Mouse (Mus musculus): ENCODE measurements around the gene Lrrc74a. TPM values are rescaled to one million over a fixed set of nuclear protein-coding genes. Genes with fewer than 3 reads are reported as not detected.

Lrrc74a gene
- total and polyA plus RNA-seq, 3 experiments, result 0.05 TPM; not detected in 2

DNA sequence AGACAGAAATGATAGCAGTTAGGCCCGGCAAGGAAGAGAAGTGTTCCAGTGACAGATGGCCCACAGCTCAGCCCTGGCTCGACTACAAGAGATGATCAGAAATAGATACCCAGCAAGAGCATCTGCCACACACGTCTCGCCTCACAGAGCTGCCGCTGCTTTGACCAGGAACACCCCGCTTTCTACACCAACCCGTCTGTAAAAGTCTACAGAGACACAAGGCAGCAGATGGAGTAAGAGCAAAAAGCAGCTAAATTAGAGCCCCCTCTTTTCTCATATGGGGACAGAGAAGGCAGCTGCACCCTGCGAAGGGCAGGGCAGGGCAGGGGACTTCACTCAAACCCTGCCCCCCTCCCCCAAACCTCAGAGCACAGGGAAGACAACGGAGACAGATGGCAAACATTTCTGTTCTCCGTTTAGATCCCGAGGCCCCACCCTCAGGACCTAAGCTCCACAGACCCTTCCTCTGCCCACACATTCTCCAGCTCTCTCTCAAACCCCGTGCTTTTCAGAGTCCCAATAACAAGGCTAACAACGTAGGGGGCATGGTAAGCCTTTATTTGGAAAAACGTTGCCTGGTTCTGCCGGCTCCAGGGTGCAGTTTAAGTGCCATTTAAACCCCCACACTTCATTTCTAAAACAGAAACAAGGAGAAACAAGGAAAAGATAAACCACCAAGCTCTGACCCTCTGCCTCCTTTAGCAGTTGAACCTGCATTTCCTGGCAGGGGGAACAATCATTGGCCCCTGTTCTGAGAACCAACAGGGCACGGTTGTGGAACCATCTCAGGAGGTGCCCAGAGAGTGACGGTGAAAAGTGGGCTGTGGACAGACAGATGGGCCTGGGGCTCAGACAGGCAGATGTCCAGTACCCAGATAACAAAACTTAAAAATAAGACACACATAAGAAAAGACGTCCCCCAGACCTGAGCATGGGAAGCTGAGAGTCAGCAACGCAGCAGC, 33.9 kb upstream of the Lrrc74a start:
- no peaks in the 10 kb centered on the region for H3K9me3 ChIP-seq (replicated peaks)
- DNase-seq (ENCODE audit: low spot score) (no peak), ATAC-seq (ENCODE audit: extremely low read depth, insufficient number of reproducible peaks, low FRiP score, poor library complexity, severe bottlenecking) (no peak)
- peaks cover 7% of the 10 kb centered on the region; the same call in 1 of the 2 replicates for H3K27me3 ChIP-seq (ENCODE audit: insufficient read depth, low read length)
- TF ChIP-seq POLR2AphosphoS5 (IDR thresholded peaks at IDR 0.05; ENCODE audit: insufficient replicate concordance, low read depth, low read length), result no peak
- TF ChIP-seq GATA1 (IDR thresholded peaks at IDR 0.05; ENCODE audit: borderline replicate concordance, low read length), result no peak
- TF ChIP-seq CTCF (IDR thresholded peaks at IDR 0.05; ENCODE audit: low read depth, low read length), result no peak
- TF ChIP-seq GATA2 (IDR thresholded peaks at IDR 0.05; ENCODE audit: borderline replicate concordance, low read depth, low read length), result no peak
- TF ChIP-seq TAL1 (conservative IDR thresholded peaks at IDR 0.05; ENCODE audit: low read depth, low read length), result no peak
- no peaks in the 10 kb centered on the region for H3K4me1 ChIP-seq (ENCODE audit: insufficient read depth, low read depth, low read length)
- peaks cover 5% of the 10 kb centered on the region for H3K36me3 ChIP-seq (replicated peaks)
- no peak overlapping the region for H3K4me3 ChIP-seq (ENCODE audit: low read depth, low read length)

DNA sequence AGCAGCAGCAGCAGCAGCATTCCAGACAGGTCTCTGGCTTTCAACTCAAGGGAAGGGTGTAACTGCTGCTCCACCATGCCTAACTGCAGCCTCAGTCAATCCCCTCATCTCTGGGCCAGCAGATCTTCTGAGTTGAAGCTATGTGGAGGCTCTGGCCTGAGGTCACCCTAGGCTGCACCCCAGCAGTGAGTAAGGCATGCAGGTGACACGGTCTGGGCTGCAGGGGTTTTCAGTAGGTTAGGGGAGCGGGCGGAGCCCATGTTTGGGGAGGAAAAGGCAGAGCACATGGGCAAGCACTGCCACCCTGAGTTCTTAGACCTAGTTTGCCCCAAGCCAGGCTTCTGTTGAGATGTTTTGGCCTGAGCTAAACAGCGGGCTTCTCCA, 33.2 kb upstream of the Lrrc74a start:
- Histone ChIP-seq H3K9me3 (replicated peaks) (no peaks in the 10 kb centered on the region), H3K4me3 (ENCODE audit: low read depth, low read length) (no peak overlapping the region), H3K4me1 (ENCODE audit: insufficient read depth, low read depth, low read length) (no peaks in the 10 kb centered on the region), H3K36me3 (replicated peaks) (peaks cover 5% of the 10 kb centered on the region), H3K27me3 (ENCODE audit: insufficient read depth, low read length) (peaks cover 4% of the 10 kb centered on the region; the same call in 1 of the 2 replicates)
- TF ChIP-seq GATA1 (IDR thresholded peaks at IDR 0.05; ENCODE audit: borderline replicate concordance, low read length), result no peak
- no peak for TF ChIP-seq POLR2AphosphoS5 (IDR thresholded peaks at IDR 0.05; ENCODE audit: insufficient replicate concordance, low read depth, low read length)
- no peak for TF ChIP-seq CTCF (IDR thresholded peaks at IDR 0.05; ENCODE audit: low read depth, low read length)
- ATAC-seq (ENCODE audit: extremely low read depth, insufficient number of reproducible peaks, low FRiP score, poor library complexity, severe bottlenecking), result no peak
- no peak for DNase-seq (ENCODE audit: low spot score)

- Histone ChIP-seq H3K27me3 (ENCODE audit: insufficient read depth, low read length) (no peaks in the 10 kb centered on the region), H3K9me3 (replicated peaks) (no peaks in the 10 kb centered on the region), H3K4me1 (ENCODE audit: insufficient read depth, low read depth, low read length) (no peaks in the 10 kb centered on the region), H3K36me3 (replicated peaks) (peaks cover 5% of the 10 kb centered on the region), H3K4me3 (ENCODE audit: low read depth, low read length) (no peak overlapping the region)
- no peak for TF ChIP-seq TAL1 (conservative IDR thresholded peaks at IDR 0.05; ENCODE audit: low read depth, low read length)
- TF ChIP-seq GATA1 (IDR thresholded peaks at IDR 0.05; ENCODE audit: borderline replicate concordance, low read length), result no peak
- TF ChIP-seq CTCF (IDR thresholded peaks at IDR 0.05; ENCODE audit: low read depth, low read length), result no peak
- no peak for TF ChIP-seq POLR2AphosphoS5 (IDR thresholded peaks at IDR 0.05; ENCODE audit: insufficient replicate concordance, low read depth, low read length)
- TF ChIP-seq GATA2 (IDR thresholded peaks at IDR 0.05; ENCODE audit: borderline replicate concordance, low read depth, low read length), result no peak
- ATAC-seq (ENCODE audit: extremely low read depth, insufficient number of reproducible peaks, low FRiP score, poor library complexity, severe bottlenecking), result no peak
- no peak for DNase-seq (ENCODE audit: low spot score)
Observed at GRCm38 (mm10) chr12:86701491-86701890, 32.7 kb upstream of the Lrrc74a start.

- Histone ChIP-seq H3K9me3 (replicated peaks) (no peaks in the 10 kb centered on the region), H3K4me1 (ENCODE audit: insufficient read depth, low read depth, low read length) (no peaks in the 10 kb centered on the region), H3K4me3 (ENCODE audit: low read depth, low read length) (no peak overlapping the region), H3K36me3 (replicated peaks) (peaks cover 5% of the 10 kb centered on the region), H3K27me3 (ENCODE audit: insufficient read depth, low read length) (no peaks in the 10 kb centered on the region)
- ATAC-seq (ENCODE audit: extremely low read depth, insufficient number of reproducible peaks, low FRiP score, poor library complexity, severe bottlenecking), result no peak
- no peak for DNase-seq (ENCODE audit: low spot score)
- TF ChIP-seq GATA2 (IDR thresholded peaks at IDR 0.05; ENCODE audit: borderline replicate concordance, low read depth, low read length) (no peak), TAL1 (conservative IDR thresholded peaks at IDR 0.05; ENCODE audit: low read depth, low read length) (no peak), GATA1 (IDR thresholded peaks at IDR 0.05; ENCODE audit: borderline replicate concordance, low read length) (no peak), POLR2AphosphoS5 (IDR thresholded peaks at IDR 0.05; ENCODE audit: insufficient replicate concordance, low read depth, low read length) (no peak), CTCF (IDR thresholded peaks at IDR 0.05; ENCODE audit: low read depth, low read length) (no peak)
Observed at GRCm38 (mm10) chr12:86702690-86703089, 31.5 kb upstream of the Lrrc74a start.

- no peaks in the 10 kb centered on the region for H3K4me1 ChIP-seq (ENCODE audit: insufficient read depth, low read depth, low read length)
- no peak for ATAC-seq (ENCODE audit: extremely low read depth, insufficient number of reproducible peaks, low FRiP score, poor library complexity, severe bottlenecking)
- H3K36me3 ChIP-seq (replicated peaks), result peaks cover 5% of the 10 kb centered on the region
- H3K4me3 ChIP-seq (ENCODE audit: low read depth, low read length), result no peak overlapping the region
- DNase-seq (ENCODE audit: low spot score), result no peak
- no peaks in the 10 kb centered on the region for H3K27me3 ChIP-seq (ENCODE audit: insufficient read depth, low read length)
- no peaks in the 10 kb centered on the region for H3K9me3 ChIP-seq (replicated peaks)
- TF ChIP-seq POLR2AphosphoS5 (IDR thresholded peaks at IDR 0.05; ENCODE audit: insufficient replicate concordance, low read depth, low read length) (no peak), GATA2 (IDR thresholded peaks at IDR 0.05; ENCODE audit: borderline replicate concordance, low read depth, low read length) (no peak), GATA1 (IDR thresholded peaks at IDR 0.05; ENCODE audit: borderline replicate concordance, low read length) (no peak), TAL1 (conservative IDR thresholded peaks at IDR 0.05; ENCODE audit: low read depth, low read length) (no peak), CTCF (IDR thresholded peaks at IDR 0.05; ENCODE audit: low read depth, low read length) (no peak)
Observed at GRCm38 (mm10) chr12:86705843-86706242, 28.3 kb upstream of the Lrrc74a start.

DNA sequence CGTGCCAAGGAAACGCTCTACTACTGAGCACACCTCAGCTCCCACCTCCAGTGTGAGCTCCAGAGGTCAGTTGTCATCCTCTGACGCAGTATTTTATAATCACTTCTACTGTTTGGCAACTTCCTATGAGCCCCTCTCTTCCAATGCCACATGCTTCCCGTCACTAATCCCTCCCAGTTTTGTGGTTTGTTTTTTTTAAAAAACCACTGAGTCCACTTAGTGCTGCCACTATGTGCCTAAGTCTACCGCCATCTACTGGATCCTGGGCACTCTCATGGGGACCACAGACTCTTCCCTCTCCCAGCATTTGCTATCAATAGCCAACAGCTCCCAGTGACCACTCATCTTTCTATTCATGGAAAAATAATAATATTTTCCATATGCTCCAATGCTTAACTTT, 20.1 kb upstream of the Lrrc74a start:
- no peak for ATAC-seq (ENCODE audit: extremely low read depth, insufficient number of reproducible peaks, low FRiP score, poor library complexity, severe bottlenecking)
- no peaks in the 10 kb centered on the region for H3K9me3 ChIP-seq (replicated peaks)
- H3K4me1 ChIP-seq (ENCODE audit: insufficient read depth, low read depth, low read length), result no peaks in the 10 kb centered on the region
- no peaks in the 10 kb centered on the region for H3K36me3 ChIP-seq (replicated peaks)
- DNase-seq (ENCODE audit: low spot score), result no peak
- no peaks in the 10 kb centered on the region for H3K27me3 ChIP-seq (ENCODE audit: insufficient read depth, low read length)
- no peak overlapping the region for H3K4me3 ChIP-seq (ENCODE audit: low read depth, low read length)
- TF ChIP-seq TAL1 (conservative IDR thresholded peaks at IDR 0.05; ENCODE audit: low read depth, low read length) (no peak), POLR2AphosphoS5 (IDR thresholded peaks at IDR 0.05; ENCODE audit: insufficient replicate concordance, low read depth, low read length) (no peak), GATA1 (IDR thresholded peaks at IDR 0.05; ENCODE audit: borderline replicate concordance, low read length) (no peak), CTCF (IDR thresholded peaks at IDR 0.05; ENCODE audit: low read depth, low read length) (no peak)
